Mouse (Mus musculus) liver, embryonic 14.5 days (tissue): ENCODE data around the gene Abr.

Experiments used
- CTCF ChIP-seq: IDR thresholded peaks from 2 replicates; pipeline ENCODE4 v1.5.1; 2016; ENCODE audit warnings: antibody characterized with exemption, low read depth, control low read depth
- EP300 ChIP-seq: IDR thresholded peaks from 2 replicates; pipeline ENCODE4 v1.6.1; 2016; ENCODE audit warnings: antibody characterized with exemption, low read depth

DNA sequence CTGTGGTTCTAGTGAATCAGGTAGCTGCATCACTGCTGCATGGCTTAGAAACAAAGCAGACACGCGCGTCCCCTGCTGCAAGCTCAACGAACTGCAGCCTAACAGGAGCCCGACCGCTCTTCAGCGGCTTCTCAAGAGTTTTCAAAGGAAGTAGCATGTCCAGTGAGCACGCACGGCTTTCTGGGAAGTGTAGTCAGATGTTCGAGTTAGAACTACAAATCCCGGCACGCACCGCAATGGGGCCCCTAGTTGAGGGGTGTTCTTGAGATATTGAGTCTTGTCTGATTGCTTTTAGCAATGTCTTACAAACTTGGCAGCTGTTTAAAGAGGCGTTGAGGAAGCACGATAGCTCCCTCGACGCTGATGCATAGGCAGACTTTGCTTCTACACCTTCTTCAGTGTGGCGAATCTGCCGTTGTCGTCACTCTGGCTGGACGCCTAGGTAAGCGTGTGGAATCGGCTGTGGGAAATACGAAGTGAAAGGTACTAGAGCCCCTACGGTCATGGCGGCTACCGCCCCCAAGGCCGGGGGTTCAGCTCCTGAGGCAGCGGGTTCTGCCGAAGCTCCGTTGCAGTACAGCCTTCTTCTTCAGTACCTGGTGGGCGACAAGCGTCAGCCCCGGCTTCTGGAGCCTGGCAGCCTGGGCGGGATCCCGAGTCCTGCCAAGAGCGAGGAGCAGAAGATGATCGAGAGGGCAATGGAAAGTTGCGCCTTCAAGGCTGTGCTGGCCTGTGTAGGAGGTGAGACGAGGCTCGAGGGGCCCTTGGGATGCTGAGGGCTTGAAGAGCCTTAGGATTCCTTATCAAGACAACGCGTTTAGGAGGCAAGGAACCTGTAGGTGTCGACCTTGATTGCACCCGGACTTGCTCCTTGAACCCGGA, 215.2 kb downstream of the Abr start, which contains the start of gene Timm22:
- TF ChIP-seq CTCF (peak; percentile 99), EP300 (no peak)
